Mouse (Mus musculus) C2C12 (cell line): ENCODE results near the gene Psmd4.

Experiments used
- CTCF ChIP-seq: IDR thresholded peaks from one replicate; pipeline ENCODE4 v1.5.1; 2011; ENCODE audit not compliant: control insufficient read depth, insufficient read depth, insufficient read length
- FOSL1 ChIP-seq: IDR thresholded peaks from one replicate; pipeline ENCODE4 v1.8.0; 2011; ENCODE audit warnings: mild to moderate bottlenecking, low read length; ENCODE audit not compliant: poor library complexity, insufficient read depth, severe bottlenecking
- MAX ChIP-seq: IDR thresholded peaks from one replicate; pipeline ENCODE4 v1.6.1; 2011; ENCODE audit warnings: mild to moderate bottlenecking, control low read depth
- MYOD1 ChIP-seq: IDR thresholded peaks from one replicate; pipeline ENCODE4 v1.6.1; 2011; ENCODE audit warnings: low read depth; ENCODE audit not compliant: control insufficient read depth, insufficient read length
- MYOG ChIP-seq: IDR thresholded peaks from one replicate; pipeline ENCODE4 v1.6.1; 2011; ENCODE audit not compliant: control insufficient read depth, insufficient read length; ENCODE audit errors: extremely low read depth
- USF1 ChIP-seq: IDR thresholded peaks from one replicate; pipeline ENCODE4 v1.6.1; 2011; ENCODE audit warnings: low read depth, mild to moderate bottlenecking, control low read depth, moderate library complexity

- no peak for TF ChIP-seq CTCF
- TF ChIP-seq MYOD1 = no peak
- TF ChIP-seq USF1 = no peak
- TF ChIP-seq MYOG = no peak
- no peak for TF ChIP-seq MAX
- TF ChIP-seq FOSL1 = no peak
These were observed 58.1 kb downstream of the Psmd4 start for GRCm38 (mm10) chr3:94984312-94984711.
